Comparison of ENCODE assay signal across 39 mouse cellular contexts in the genomic region with DNA sequence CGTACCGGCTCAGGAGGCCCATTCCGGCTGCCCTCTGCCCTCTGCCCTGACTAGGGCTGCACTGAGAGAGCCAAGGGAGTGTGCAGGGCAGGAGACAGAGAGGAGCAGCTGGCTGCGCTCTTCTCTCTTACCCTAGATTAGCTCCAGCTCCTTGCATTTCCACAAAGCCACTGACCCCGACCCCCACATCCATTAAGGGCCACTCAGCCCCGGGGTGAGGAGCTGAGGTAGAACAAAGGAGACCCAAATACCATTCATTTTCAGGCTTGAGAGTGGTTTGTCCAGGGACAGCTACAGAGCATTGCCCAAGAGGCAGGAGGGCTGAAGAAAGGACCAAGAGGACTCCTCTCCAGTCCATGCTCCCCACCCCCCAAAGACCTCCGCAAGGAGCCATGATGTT. TPM values are rescaled to one million over a fixed set of nuclear protein-coding genes. Genes with fewer than 3 reads are reported as not detected.
A peak's percentile ranks its signal among the peaks of the same experiment; 100 is the strongest.
DNase-seq lines count a peak whose midpoint lies in the region; ATAC-seq lines count a peak whose summit lies in the region.
"Had no signal": no experiment of that assay in that cellular context is flagged by ENCODE, and none has a peak within 500 bp of the region (broad histone marks: within the 10 kb centered on the region; RNA-seq: fewer than 3 reads in every experiment).

No protein-coding gene starts in this region.

- DNase-seq in forebrain, embryonic 10.5 days (ENCODE audit: extremely low spot score, low spot score), result peak; percentile 20
- DNase-seq in embryo, embryonic 9.5 days (ENCODE audit: extremely low spot score), result peak; percentile 40
- no peak for DNase-seq in testis, postnatal 10 days (ENCODE audit: low spot score)
- no peak for DNase-seq in adrenal gland, adult 2 months
- DNase-seq: adrenal gland, postnatal 10 days; cerebellum, adult 8-10 months; cerebellum, postnatal 25 days; gastrocnemius, postnatal 14 days; kidney, adult 11 months; kidney, postnatal 25 days; liver; lung, embryonic 14.5 days; thymus, postnatal 14 days had no signal

- H3K4me3 ChIP-seq in forebrain, embryonic 10.5 days, result no peak overlapping the region
- no peak overlapping the region for H3K4me3 ChIP-seq in forebrain, embryonic 12.5 days (replicated peaks)
- H3K4me3 ChIP-seq in midbrain, embryonic 12.5 days, result no peak overlapping the region
- H3K4me3 ChIP-seq in midbrain, embryonic 15.5 days, result no peak overlapping the region
- H3K4me3 ChIP-seq: embryonic facial prominence, embryonic 15.5 days; kidney, embryonic 15.5 days; myocyte had no signal

- peak overlapping the region; percentile 51; the same call in 1 of the 2 replicates for H3K27ac ChIP-seq in forebrain, embryonic 10.5 days
- no peak overlapping the region for H3K27ac ChIP-seq in forebrain, embryonic 12.5 days
- peak overlapping the region; percentile 8; the same call in 1 of the 2 replicates for H3K27ac ChIP-seq in midbrain, embryonic 12.5 days (replicated peaks)
- H3K27ac ChIP-seq in midbrain, embryonic 15.5 days, result no peak overlapping the region
- H3K27ac ChIP-seq: embryonic facial prominence, embryonic 15.5 days; hindbrain, embryonic 14.5 days; kidney, embryonic 15.5 days; liver, embryonic 14.5 days had no signal

- 25% methylated on average over 7 of the region's 7 CpGs for WGBS in forebrain, embryonic 10.5 days
- WGBS in forebrain, embryonic 12.5 days, result 21% methylated on average over 7 of the region's 7 CpGs
- 12% methylated on average over 7 of the region's 7 CpGs for WGBS in midbrain, embryonic 12.5 days
- 17% methylated on average over 7 of the region's 7 CpGs for WGBS in midbrain, embryonic 15.5 days

- H3K9ac ChIP-seq in forebrain, embryonic 12.5 days, result no peak overlapping the region
- no peak overlapping the region for H3K9ac ChIP-seq in midbrain, embryonic 12.5 days (replicated peaks)
- H3K9ac ChIP-seq in midbrain, embryonic 15.5 days, result no peak overlapping the region
- H3K9ac ChIP-seq: embryonic facial prominence, embryonic 15.5 days; hindbrain, embryonic 14.5 days; kidney, embryonic 15.5 days; liver, embryonic 14.5 days; lung, embryonic 14.5 days had no signal

- H3K36me3 ChIP-seq in forebrain, embryonic 10.5 days (replicated peaks), result peaks cover 42% of the 10 kb centered on the region
- peaks cover 19% of the 10 kb centered on the region for H3K36me3 ChIP-seq in forebrain, embryonic 12.5 days (replicated peaks)
- H3K36me3 ChIP-seq in midbrain, embryonic 12.5 days, result peaks cover 18% of the 10 kb centered on the region
- peaks cover 6% of the 10 kb centered on the region; the same call in 1 of the 2 replicates for H3K36me3 ChIP-seq in midbrain, embryonic 15.5 days (replicated peaks)

- peaks cover 64% of the 10 kb centered on the region for H3K4me1 ChIP-seq in forebrain, embryonic 10.5 days
- H3K4me1 ChIP-seq in forebrain, embryonic 12.5 days, result peaks cover 25% of the 10 kb centered on the region
- peaks cover 31% of the 10 kb centered on the region for H3K4me1 ChIP-seq in midbrain, embryonic 12.5 days
- H3K4me1 ChIP-seq in midbrain, embryonic 15.5 days, result peaks cover 42% of the 10 kb centered on the region

- ATAC-seq in forebrain, embryonic 12.5 days (ENCODE audit: low FRiP score), result no peak
- ATAC-seq in midbrain, embryonic 12.5 days (ENCODE audit: low FRiP score, low read depth), result no peak
- ATAC-seq in midbrain, embryonic 15.5 days (replicated peaks), result no peak
- ATAC-seq: forebrain, embryonic 14.5 days; inflammation-experienced regulatory T-cells, adult 6 months had no signal

- no peaks in the 10 kb centered on the region for H3K9me3 ChIP-seq in forebrain, embryonic 10.5 days
- H3K9me3 ChIP-seq in forebrain, embryonic 12.5 days, result no peaks in the 10 kb centered on the region
- H3K9me3 ChIP-seq in midbrain, embryonic 12.5 days, result no peaks in the 10 kb centered on the region
- no peaks in the 10 kb centered on the region for H3K9me3 ChIP-seq in midbrain, embryonic 15.5 days
- H3K9me3 ChIP-seq: embryonic facial prominence, embryonic 15.5 days; kidney, embryonic 15.5 days had no signal

- H3K27me3 ChIP-seq in forebrain, embryonic 10.5 days (ENCODE audit: poor library complexity, severe bottlenecking), result peaks cover 36% of the 10 kb centered on the region
- H3K27me3 ChIP-seq in forebrain, embryonic 12.5 days, result peaks cover 24% of the 10 kb centered on the region
- peaks cover 27% of the 10 kb centered on the region for H3K27me3 ChIP-seq in midbrain, embryonic 12.5 days
- no peaks in the 10 kb centered on the region for H3K27me3 ChIP-seq in midbrain, embryonic 15.5 days (replicated peaks)

- no peak overlapping the region for H3K4me2 ChIP-seq in forebrain, embryonic 12.5 days
- H3K4me2 ChIP-seq in midbrain, embryonic 12.5 days (replicated peaks), result no peak overlapping the region
- H3K4me2 ChIP-seq in midbrain, embryonic 15.5 days, result no peak overlapping the region
- H3K4me2 ChIP-seq: embryonic facial prominence, embryonic 15.5 days; hindbrain, embryonic 14.5 days; kidney, embryonic 15.5 days; lung, embryonic 14.5 days had no signal

RNA-seq across cellular contexts. Expression of gene Grm2, which starts 3.6 kb away (rescaled TPM):
- polyA plus RNA-seq in forebrain, embryonic 10.5 days (2016; fragmentation: Nextera tagmentation; extraction: Ambion mirVana), result 1.1 and 1.3 TPM in 2 replicates
- polyA plus RNA-seq in forebrain, embryonic 12.5 days (2016; fragmentation: Nextera tagmentation; extraction: Ambion mirVana), result 3.4 and 5.7 TPM in 2 replicates
- 9.6 and 10.0 TPM in 2 replicates for polyA plus RNA-seq in midbrain, embryonic 12.5 days (2016; fragmentation: Nextera tagmentation; extraction: Ambion mirVana)
- 17.8 and 19.3 TPM in 2 replicates for polyA plus RNA-seq in midbrain, embryonic 15.5 days (2015; fragmentation: Nextera tagmentation; extraction: Ambion mirVana)
- total RNA-seq in adrenal gland, adult 2 months (2021), result not detected
- not detected in 2 replicates for polyA plus RNA-seq in adrenal gland, adult 2 months (2012; rRNA removed)
- total RNA-seq: adrenal gland, postnatal 10 days; CH12.LX; gastrocnemius, postnatal 14 days; granulocyte monocyte progenitor cell, adult 5-6 weeks; heart, postnatal 25 days; megakaryocyte progenitor cell, adult 5-6 weeks had no signal
- polyA plus RNA-seq: C2C12; embryonic facial prominence, embryonic 15.5 days; heart, embryonic 14.5 days; inflammation-experienced regulatory T-cells, adult 6 months; kidney, embryonic 15.5 days; liver, embryonic 14.5 days; lung, embryonic 14.5 days; myocyte; stomach, embryonic 14.5 days; urinary bladder, adult 2 months had no signal

RNA-seq across cellular contexts. Expression of gene Tex264, which starts 26.3 kb away (rescaled TPM):
- polyA plus RNA-seq in forebrain, embryonic 10.5 days (2016; fragmentation: Nextera tagmentation; extraction: Ambion mirVana), result 25.6 and 26.5 TPM in 2 replicates
- 24.9 and 30.4 TPM in 2 replicates for polyA plus RNA-seq in forebrain, embryonic 12.5 days (2016; fragmentation: Nextera tagmentation; extraction: Ambion mirVana)
- 26.3 and 30.3 TPM in 2 replicates for polyA plus RNA-seq in midbrain, embryonic 12.5 days (2016; fragmentation: Nextera tagmentation; extraction: Ambion mirVana)
- 63.2 and 67.7 TPM in 2 replicates for polyA plus RNA-seq in midbrain, embryonic 15.5 days (2015; fragmentation: Nextera tagmentation; extraction: Ambion mirVana)
- 100 to 1,000 TPM; 128 to 130 TPM for total RNA-seq in adrenal gland, adult 2 months (2021)
- polyA plus RNA-seq in adrenal gland, adult 2 months (2012; rRNA removed), result 230 and 245 TPM in 2 replicates

RNA-seq across cellular contexts. Expression of gene Iqcf6, which starts 33.1 kb away (rescaled TPM):
- polyA plus RNA-seq in forebrain, embryonic 10.5 days (2016; fragmentation: Nextera tagmentation; extraction: Ambion mirVana), result not detected in 2 replicates
- not detected in 2 replicates for polyA plus RNA-seq in forebrain, embryonic 12.5 days (2016; fragmentation: Nextera tagmentation; extraction: Ambion mirVana)
- not detected in 2 replicates for polyA plus RNA-seq in midbrain, embryonic 12.5 days (2016; fragmentation: Nextera tagmentation; extraction: Ambion mirVana)
- polyA plus RNA-seq in midbrain, embryonic 15.5 days (2015; fragmentation: Nextera tagmentation; extraction: Ambion mirVana), result not detected in 2 replicates
- total RNA-seq in adrenal gland, adult 2 months (2021), result not detected
- polyA plus RNA-seq in adrenal gland, adult 2 months (2012; rRNA removed), result not detected in 2 replicates
- total RNA-seq: adrenal gland, postnatal 10 days; CH12.LX; ES-E14; gastrocnemius, postnatal 14 days; granulocyte monocyte progenitor cell, adult 5-6 weeks; heart, postnatal 25 days; layer of hippocampus, adult 18-20 months; layer of hippocampus, postnatal 10 days; left cerebral cortex, adult 18-20 months; left cerebral cortex, postnatal 14 days; megakaryocyte progenitor cell, adult 5-6 weeks; midbrain, postnatal 0 days had no signal
- polyA plus RNA-seq: C2C12; embryonic facial prominence, embryonic 15.5 days; forebrain, embryonic 14.5 days; heart, embryonic 14.5 days; hindbrain, embryonic 14.5 days; inflammation-experienced regulatory T-cells, adult 6 months; kidney, embryonic 15.5 days; limb, embryonic 11.5 days; liver, embryonic 14.5 days; lung, embryonic 14.5 days; midbrain, postnatal 0 days; myocyte; neural tube, embryonic 14.5 days; stomach, embryonic 14.5 days; urinary bladder, adult 2 months had no signal

Comparison
In these comparisons a context has a peak if more than half of its experiments do, and no peak if none do; other contexts are left out.
1. H3K27ac ChIP-seq: peak in forebrain, embryonic 10.5 days (single experiment) and midbrain, embryonic 12.5 days (single experiment); none in forebrain, embryonic 12.5 days (single experiment) and midbrain, embryonic 15.5 days (single experiment).
2. DNase-seq: peak in forebrain, embryonic 10.5 days (single experiment) and embryo, embryonic 9.5 days (single experiment); none in testis, postnatal 10 days (single experiment) and adrenal gland, adult 2 months (single experiment).